Mouse (Mus musculus) bone marrow, adult 2 months (tissue): Measurements from ENCODE around the gene Wnt2b.

Experiments used
- CTCF ChIP-seq: fragments of 200-500 bp; IDR thresholded peaks from 2 replicates; pipeline ENCODE4 v1.5.1; 2011; ENCODE audit warnings: low read length, control low read depth; ENCODE audit not compliant: control insufficient read depth, insufficient read depth
- POLR2A ChIP-seq: fragments of 200-500 bp; IDR thresholded peaks from 2 replicates; pipeline ENCODE4 v1.6.1; 2011; ENCODE audit warnings: low read depth, mild to moderate bottlenecking, control low read depth, low read length, borderline replicate concordance; ENCODE audit not compliant: control insufficient read depth

- no peak for TF ChIP-seq POLR2A
- no peak for TF ChIP-seq CTCF
Observed at GRCm38 (mm10) chr3:105008070-105008469, 46.3 kb upstream of the Wnt2b start.
